Mouse (Mus musculus) hindbrain, embryonic 10.5 days (tissue): ENCODE results near the gene Ceacam20. TPM values are rescaled to one million over a fixed set of nuclear protein-coding genes. Genes with fewer than 3 reads are reported as not detected.

Experiments used
- DNase-seq: peaks from one replicate; pipeline ENCODE4 v3.0.0-alpha.2; 2017; ENCODE audit warnings: low spot score
- H3K27ac ChIP-seq: fragments of 300-500 bp; sonication (generic); 2 replicates; pipeline ENCODE4 v1.5.1; 2016; ENCODE audit warnings: mild to moderate bottlenecking, moderate library complexity
- H3K27me3 ChIP-seq: fragments of 300-500 bp; sonication (generic); 2 replicates; pipeline ENCODE4 v1.6.1; 2016; ENCODE audit warnings: mild to moderate bottlenecking; ENCODE audit not compliant: poor library complexity, insufficient read depth, severe bottlenecking
- H3K36me3 ChIP-seq: fragments of 300-500 bp; sonication (generic); 2 replicates; pipeline ENCODE4 v1.6.1; 2016; ENCODE audit warnings: mild to moderate bottlenecking, moderate library complexity
- H3K4me1 ChIP-seq: fragments of 300-500 bp; sonication (generic); replicated peaks from 2 replicates; pipeline ENCODE4 v1.6.1; 2016; ENCODE audit warnings: mild to moderate bottlenecking
- H3K4me3 ChIP-seq: fragments of 300-500 bp; sonication (generic); 2 replicates; pipeline ENCODE4 v1.5.1; 2016; ENCODE audit warnings: mild to moderate bottlenecking, moderate library complexity
- H3K9me3 ChIP-seq: fragments of 300-500 bp; sonication (generic); 2 replicates; pipeline ENCODE4 v1.6.1; 2016; ENCODE audit warnings: mild to moderate bottlenecking, moderate library complexity
- WGBS: fragments of 180-500 bp; shearing (Covaris S2); methylation state at CpG from one replicate; pipeline ENCODE4 v1.1.7; 2016; 5-methylcytosine and 5-hydroxymethylcytosine counted together
- polyA plus RNA-seq: library from polyadenylated mRNA; unstranded; fragments of >200 nt; fragmentation: Nextera tagmentation; extraction: Ambion mirVana; gene quantifications from 2 replicates; pipeline ENCODE4 v1.2.1, GENCODE M21; 2016

Ceacam20 gene
- polyA plus RNA-seq, 1 experiment from 2014 or later, result not detected

DNA sequence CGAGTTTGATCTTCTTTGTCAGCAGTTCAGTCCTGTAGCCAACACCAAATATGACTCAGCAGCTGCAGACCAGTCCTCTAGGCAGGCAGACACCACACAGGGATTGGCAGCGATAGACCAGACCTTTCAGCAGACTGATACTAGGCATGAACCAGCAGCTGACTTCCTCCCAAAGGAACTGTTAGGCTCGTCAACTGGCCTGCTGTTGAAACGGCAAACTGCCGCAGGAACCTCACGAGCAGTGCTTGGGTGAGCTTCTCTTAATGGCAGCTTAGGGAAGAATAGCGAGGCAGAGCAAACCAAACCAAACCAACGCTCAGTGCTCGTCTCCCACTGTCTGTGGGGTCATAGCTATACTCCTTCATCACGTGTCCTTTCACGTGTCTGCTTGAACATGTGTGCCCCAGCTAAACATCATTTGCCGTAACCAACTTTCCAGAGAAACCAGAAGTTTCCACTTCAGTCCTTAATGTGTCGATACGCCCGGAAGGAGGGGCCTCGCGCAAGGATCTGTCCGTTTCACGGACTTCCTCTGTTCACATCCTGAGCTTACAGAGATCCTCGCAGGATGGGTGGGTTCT is 30.0 kb upstream of the Ceacam20 start:
- DNase-seq, result no peak
- 0 out of 2 replicates have a peak, but pooled peaks cover 2% of the 10 kb centered on the region for H3K9me3 ChIP-seq
- H3K27me3 ChIP-seq, result no peaks in the 10 kb centered on the region
- H3K4me3 ChIP-seq, result no peak overlapping the region
- H3K36me3 ChIP-seq, result no peaks in the 10 kb centered on the region
- no peak overlapping the region for H3K27ac ChIP-seq
- WGBS, result 85% methylated on average over 20 of the region's 20 CpGs
- H3K4me1 ChIP-seq, result 0 out of 2 replicates have a peak, but pooled peaks cover 4% of the 10 kb centered on the region

DNA sequence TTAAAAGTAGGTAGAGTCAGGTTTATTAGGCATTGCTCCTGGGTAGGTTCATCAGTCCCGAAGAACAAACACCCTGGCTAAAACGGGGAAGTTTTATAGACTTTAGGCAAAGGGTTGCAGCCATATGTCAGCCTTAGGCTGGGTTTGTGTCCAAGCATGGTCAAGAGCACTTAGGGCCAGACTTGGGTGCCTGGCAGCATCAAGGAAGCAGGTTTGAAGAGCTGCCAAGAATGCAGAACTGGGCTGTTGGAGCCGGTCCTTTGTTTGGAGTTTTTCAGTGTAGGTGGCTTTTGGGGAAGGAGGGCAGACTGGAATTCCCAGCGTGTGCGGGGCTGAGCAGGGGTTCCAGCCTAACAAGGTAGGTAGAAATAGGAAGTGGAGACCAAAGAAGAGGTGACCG is 29.3 kb upstream of the Ceacam20 start:
- 0 out of 2 replicates have a peak, but pooled peaks cover 2% of the 10 kb centered on the region for H3K9me3 ChIP-seq
- H3K27ac ChIP-seq, result no peak overlapping the region
- no peak for DNase-seq
- 85% methylated on average over 6 of the region's 6 CpGs for WGBS
- H3K4me1 ChIP-seq, result 0 out of 2 replicates have a peak, but pooled peaks cover 4% of the 10 kb centered on the region
- H3K36me3 ChIP-seq, result no peaks in the 10 kb centered on the region
- H3K4me3 ChIP-seq, result no peak overlapping the region
- H3K27me3 ChIP-seq, result no peaks in the 10 kb centered on the region

- WGBS, result 83% methylated on average over 11 of the region's 11 CpGs
- Histone ChIP-seq H3K4me1 (0 out of 2 replicates have a peak, but pooled peaks cover 4% of the 10 kb centered on the region), H3K27ac (no peak overlapping the region)
Observed at GRCm38 (mm10) chr7:19937229-19937821, 27.9 kb upstream of the Ceacam20 start.

GRCm38 (mm10) chr7:19939555-19940235 is 25.5 kb upstream of the Ceacam20 start:
- Histone ChIP-seq H3K27me3 (no peaks in the 10 kb centered on the region), H3K9me3 (peaks cover 8% of the 10 kb centered on the region; the same call in 1 of the 2 replicates), H3K4me3 (no peak overlapping the region), H3K4me1 (no peaks in the 10 kb centered on the region), H3K36me3 (no peaks in the 10 kb centered on the region), H3K27ac (no peak overlapping the region)
- no peak for DNase-seq
- WGBS, result 60% methylated on average over 12 of the region's 12 CpGs

More at GRCm38 (mm10) chr7:19937229-19937821, 27.9 kb upstream of the Ceacam20 start:
- H3K4me3 ChIP-seq, result no peak overlapping the region
- no peak for DNase-seq
- H3K36me3 ChIP-seq, result no peaks in the 10 kb centered on the region
- H3K9me3 ChIP-seq, result 0 out of 2 replicates have a peak, but pooled peaks cover 2% of the 10 kb centered on the region
- H3K27me3 ChIP-seq, result no peaks in the 10 kb centered on the region

DNA sequence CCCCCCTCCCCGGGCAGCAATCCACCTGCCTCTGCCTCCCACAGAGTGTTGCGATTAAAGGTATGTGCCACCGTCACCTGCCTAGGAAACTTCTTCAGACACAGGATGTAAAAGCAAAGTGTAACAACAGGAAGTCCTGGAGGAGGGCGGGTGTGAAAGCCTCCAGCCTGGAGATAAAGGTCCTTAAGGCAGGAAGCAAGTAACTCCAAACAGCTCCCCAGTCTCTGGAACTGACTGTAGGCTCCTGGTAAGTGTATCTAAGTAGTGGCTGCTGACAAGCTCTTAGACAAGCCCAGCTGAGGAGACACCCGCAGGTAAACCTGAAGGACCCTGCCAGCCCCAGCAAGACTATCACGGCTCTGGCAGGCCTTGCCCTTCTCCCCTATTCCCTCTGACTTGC is 25.0 kb upstream of the Ceacam20 start:
- Histone ChIP-seq H3K4me3 (no peak overlapping the region), H3K4me1 (no peaks in the 10 kb centered on the region), H3K27me3 (no peaks in the 10 kb centered on the region), H3K9me3 (peaks cover 7% of the 10 kb centered on the region; the same call in 1 of the 2 replicates), H3K36me3 (no peaks in the 10 kb centered on the region), H3K27ac (no peak overlapping the region)
- WGBS, result 47% methylated on average over 6 of the region's 6 CpGs
- no peak for DNase-seq

DNA sequence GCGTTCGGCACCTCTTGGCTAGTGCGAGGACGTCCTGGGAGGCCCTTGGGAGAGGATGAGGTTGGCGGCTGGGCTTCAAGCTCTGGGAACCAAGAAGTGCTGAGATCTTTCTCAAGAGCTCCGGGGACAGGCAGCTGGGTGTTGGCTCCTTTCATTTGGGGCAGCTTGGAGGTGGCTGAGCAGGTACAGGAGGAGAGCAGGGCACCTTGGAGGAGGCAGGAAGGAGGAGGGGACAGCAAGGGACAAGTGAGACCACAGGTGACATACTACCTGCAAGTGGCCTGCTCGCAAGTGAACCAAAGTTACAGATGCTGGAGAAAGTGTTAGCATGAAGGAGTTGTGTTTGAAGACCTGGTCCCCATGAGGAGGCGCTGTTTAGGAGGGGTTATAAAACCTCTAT is 20.5 kb upstream of the Ceacam20 start:
- DNase-seq, result no peak
- WGBS, result 93% methylated on average over 8 of the region's 8 CpGs

DNA sequence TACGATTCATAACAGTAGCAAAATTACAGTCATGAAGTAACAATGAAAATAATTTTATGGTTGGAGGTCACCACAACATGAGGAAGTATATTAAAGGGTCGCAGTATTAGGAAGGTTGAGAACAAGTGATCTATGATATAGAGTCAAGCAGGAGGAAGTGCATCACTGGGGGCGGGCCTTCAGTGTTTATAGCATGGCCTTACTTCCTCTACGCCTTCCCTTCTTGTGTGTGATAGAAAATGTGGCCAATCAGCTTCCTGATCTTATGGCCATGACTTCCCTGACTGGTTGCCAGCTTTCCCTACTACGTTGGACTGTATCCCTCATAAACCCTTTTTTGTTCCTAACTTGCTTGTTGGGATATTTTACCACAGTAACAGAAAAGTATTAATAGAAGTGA is 20.0 kb upstream of the Ceacam20 start:
- Histone ChIP-seq H3K4me3 (no peak overlapping the region), H3K27ac (no peak overlapping the region), H3K36me3 (no peaks in the 10 kb centered on the region), H3K9me3 (peaks cover 6% of the 10 kb centered on the region; the same call in 1 of the 2 replicates), H3K27me3 (no peaks in the 10 kb centered on the region), H3K4me1 (no peaks in the 10 kb centered on the region)
- WGBS, result 90% methylated on average over 5 of the region's 5 CpGs
- no peak for DNase-seq

More for the DNA sequence above, 20.5 kb upstream of the Ceacam20 start:
- Histone ChIP-seq H3K27ac (no peak overlapping the region), H3K27me3 (no peaks in the 10 kb centered on the region), H3K36me3 (no peaks in the 10 kb centered on the region), H3K4me3 (no peak overlapping the region), H3K9me3 (peaks cover 6% of the 10 kb centered on the region; the same call in 1 of the 2 replicates), H3K4me1 (no peaks in the 10 kb centered on the region)

DNA sequence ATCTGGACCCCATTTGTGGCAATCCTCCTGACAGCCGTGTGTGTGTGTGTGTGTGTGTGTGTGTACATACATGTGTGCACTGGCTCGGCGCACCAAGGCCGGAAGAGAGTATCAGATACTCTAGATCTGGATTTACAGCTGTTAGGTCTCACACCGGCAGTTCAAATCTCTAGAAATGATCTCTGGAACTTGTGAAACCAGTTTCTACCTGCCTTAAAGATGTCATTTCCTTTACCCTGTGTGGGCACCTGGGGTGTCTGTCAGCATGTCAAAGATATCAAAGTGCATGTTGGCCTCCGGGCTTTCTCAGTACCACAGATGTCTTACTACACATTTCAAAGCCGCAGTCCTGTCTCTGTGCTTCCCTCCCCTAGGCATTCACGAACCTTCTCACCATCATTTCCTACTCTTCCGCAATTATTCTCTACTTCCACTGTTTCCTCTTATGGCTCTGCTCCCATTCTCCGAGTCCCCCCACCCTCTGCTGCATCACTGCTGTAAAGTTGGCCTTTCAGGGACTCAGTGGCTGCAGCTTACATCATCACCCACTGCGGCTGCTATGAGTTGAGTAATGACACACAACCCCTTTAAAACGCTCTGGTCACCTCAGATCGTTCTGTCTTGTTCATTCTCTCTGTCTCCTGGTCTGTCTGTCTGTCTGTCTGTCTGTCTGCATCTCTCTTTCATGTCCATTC is 19.2 kb upstream of the Ceacam20 start:
- 87% methylated on average over 13 of the region's 13 CpGs for WGBS
- no peak overlapping the region for H3K4me3 ChIP-seq

GRCm38 (mm10) chr7:19948956-19949355 is 16.3 kb upstream of the Ceacam20 start:
- no peak overlapping the region for H3K27ac ChIP-seq
- peaks cover 24% of the 10 kb centered on the region for H3K4me1 ChIP-seq
- no peaks in the 10 kb centered on the region; the same call in 1 of the 2 replicates for H3K9me3 ChIP-seq
- H3K36me3 ChIP-seq, result no peaks in the 10 kb centered on the region
- H3K4me3 ChIP-seq, result no peak overlapping the region
- no peaks in the 10 kb centered on the region for H3K27me3 ChIP-seq
- WGBS, result 77% methylated on average over 12 of the region's 12 CpGs
- no peak for DNase-seq

More for the DNA sequence above, 19.2 kb upstream of the Ceacam20 start:
- Histone ChIP-seq H3K4me1 (peaks cover 5% of the 10 kb centered on the region; the same call in 1 of the 2 replicates), H3K36me3 (no peaks in the 10 kb centered on the region), H3K27me3 (no peaks in the 10 kb centered on the region), H3K9me3 (peaks cover 6% of the 10 kb centered on the region; the same call in 1 of the 2 replicates), H3K27ac (no peak overlapping the region)
- no peak for DNase-seq

DNA sequence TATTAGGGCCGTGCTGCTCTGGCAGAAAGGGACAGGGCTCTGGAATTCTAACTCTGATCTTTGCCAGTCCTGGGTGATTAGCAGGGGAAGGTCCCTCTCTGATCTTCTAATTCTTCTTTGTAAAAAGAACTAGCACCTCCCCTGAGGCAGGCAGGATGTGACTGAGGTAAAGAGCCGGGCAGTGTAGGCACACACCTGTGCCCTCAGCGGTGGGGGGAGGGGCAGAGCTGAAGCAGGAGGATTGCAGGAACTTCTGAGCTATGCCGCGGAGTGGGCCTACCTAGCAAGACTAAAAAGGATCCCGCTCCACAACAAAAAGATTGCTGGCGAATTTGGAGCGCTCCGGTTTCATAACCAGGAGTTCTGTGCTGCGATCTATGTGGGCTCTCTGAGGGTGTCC is 15.2 kb upstream of the Ceacam20 start:
- Histone ChIP-seq H3K27ac (no peak overlapping the region), H3K27me3 (no peaks in the 10 kb centered on the region), H3K4me3 (no peak overlapping the region), H3K4me1 (peaks cover 24% of the 10 kb centered on the region), H3K9me3 (no peaks in the 10 kb centered on the region; the same call in 1 of the 2 replicates), H3K36me3 (no peaks in the 10 kb centered on the region)
- 61% methylated on average over 10 of the region's 10 CpGs for WGBS
- DNase-seq, result no peak

DNA sequence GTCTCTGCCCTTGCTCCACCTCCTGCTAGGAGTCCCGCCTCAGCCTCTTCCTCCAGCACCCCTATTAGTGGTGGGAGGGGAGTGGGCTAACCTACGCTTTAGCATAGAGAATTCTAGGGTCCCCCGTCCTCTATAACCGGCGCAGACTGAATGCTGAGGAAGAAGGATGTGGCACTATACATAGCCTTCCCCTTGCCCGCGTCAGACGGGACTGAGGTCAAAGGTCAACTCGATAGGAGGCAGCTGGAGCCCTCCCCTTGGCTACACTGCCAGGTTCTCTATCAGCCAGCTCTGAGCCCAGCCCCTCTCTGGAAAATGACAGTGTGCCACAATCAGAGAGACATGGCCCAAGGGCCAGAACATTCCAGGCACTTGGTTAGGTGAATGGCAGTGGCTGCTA is 14.6 kb upstream of the Ceacam20 start, which contains the start of gene Igsf23:
Gene Igsf23 (minus strand): TSS at position 168 of the 400 bp plus-strand sequence.
- WGBS, result 52% methylated on average over 9 of the region's 9 CpGs
- H3K4me1 ChIP-seq, result peaks cover 24% of the 10 kb centered on the region
- H3K4me3 ChIP-seq, result no peak within 1 kb of the TSS
- H3K27ac ChIP-seq, result no peak within 1 kb of the TSS
- no peaks in the 10 kb centered on the region for H3K27me3 ChIP-seq
- no peaks in the 10 kb centered on the region; the same call in 1 of the 2 replicates for H3K9me3 ChIP-seq
- DNase-seq, result no peak
- no peaks in the 10 kb centered on the region for H3K36me3 ChIP-seq

GRCm38 (mm10) chr7:19952320-19952986 is 12.8 kb upstream of the Ceacam20 start:
- Histone ChIP-seq H3K36me3 (no peaks in the 10 kb centered on the region), H3K4me3 (no peak overlapping the region), H3K27ac (peak overlapping the region; percentile 29; the same call in 1 of the 2 replicates), H3K9me3 (no peaks in the 10 kb centered on the region; the same call in 1 of the 2 replicates), H3K4me1 (peaks cover 24% of the 10 kb centered on the region), H3K27me3 (no peaks in the 10 kb centered on the region)
- DNase-seq, result no peak
- WGBS, result 52% methylated on average over 10 of the region's 10 CpGs
